Mouse (Mus musculus) midbrain, postnatal 0 days (tissue): Measurements from ENCODE around the gene Ap3b1. TPM values are rescaled to one million over a fixed set of nuclear protein-coding genes. Genes with fewer than 3 reads are reported as not detected.
A peak's percentile ranks its signal among the peaks of the same experiment; 100 is the strongest.

ENCODE experiments used
- ATAC-seq: fragments of 200-750 bp; cut with Nextera tagmentation; 2 replicates; pipeline ENCODE4 v1.8.0; 2017; ENCODE audit warnings: moderate number of reproducible peaks, mild to moderate bottlenecking, moderate TSS enrichment, moderate library complexity; ENCODE audit not compliant: low FRiP score
- DNase-seq: peaks from one replicate; pipeline ENCODE4 v3.0.0-alpha.2; 2015; ENCODE audit warnings: low spot score
- H3K27ac ChIP-seq: fragments of 300-500 bp; sonication (generic); 2 replicates; pipeline ENCODE4 v1.5.1; 2014; ENCODE audit warnings: low read depth, mild to moderate bottlenecking, low read length, mixed read lengths
- H3K27me3 ChIP-seq: fragments of 300-500 bp; sonication (generic); 2 replicates; pipeline ENCODE4 v1.6.1; 2014; ENCODE audit warnings: low read length, control low read depth, mixed read lengths; ENCODE audit not compliant: insufficient read depth
- H3K36me3 ChIP-seq: fragments of 300-500 bp; sonication (generic); 2 replicates; pipeline ENCODE4 v1.6.1; 2014; ENCODE audit warnings: low read length, control low read depth, mixed read lengths; ENCODE audit not compliant: insufficient read depth
- H3K4me1 ChIP-seq: fragments of 300-500 bp; sonication (generic); 2 replicates; pipeline ENCODE4 v1.6.1; 2014; ENCODE audit warnings: mild to moderate bottlenecking, control low read depth, antibody characterized with exemption, low read length, mixed read lengths; ENCODE audit not compliant: insufficient read depth
- H3K4me2 ChIP-seq: fragments of 300-500 bp; sonication (generic); 2 replicates; pipeline ENCODE4 v1.6.1; 2014; ENCODE audit warnings: low read depth, mild to moderate bottlenecking, low read length, mixed read lengths; ENCODE audit not compliant: poor library complexity, severe bottlenecking
- H3K4me3 ChIP-seq: fragments of 300-500 bp; sonication (generic); 2 replicates; pipeline ENCODE4 v1.5.1; 2014; ENCODE audit warnings: low read depth, mild to moderate bottlenecking, low read length, moderate library complexity
- H3K9ac ChIP-seq: fragments of 300-500 bp; sonication (generic); replicated peaks from 2 replicates; pipeline ENCODE4 v1.6.1; 2014; ENCODE audit warnings: mild to moderate bottlenecking, low read length, moderate library complexity, mixed read lengths; ENCODE audit not compliant: poor library complexity, severe bottlenecking
- H3K9me3 ChIP-seq: fragments of 300-500 bp; sonication (generic); 2 replicates; pipeline ENCODE4 v1.6.1; 2016; ENCODE audit warnings: low read length, control low read depth
- CTCF ChIP-seq: IDR thresholded peaks from 2 replicates; pipeline ENCODE4 v1.5.1; 2016; ENCODE audit warnings: antibody characterized with exemption, mild to moderate bottlenecking
- WGBS: fragments of 180-500 bp; shearing (Covaris S2); extraction: QIAGEN DNeasy Blood & Tissue Kit; methylation state at CpG from one replicate; pipeline ENCODE4 v1.1.7; 2014; 5-methylcytosine and 5-hydroxymethylcytosine counted together
- polyA plus RNA-seq: library from polyadenylated mRNA; unstranded; fragments of >200 nt; fragmentation: Nextera tagmentation; extraction: Ambion mirVana; gene quantifications from 2 replicates; pipeline ENCODE4 v1.2.1, GENCODE M21; 2015
- total RNA-seq: library from RNA; depleted of rRNA; stranded (reverse); fragments of >200 nt; gene quantifications from 2 replicates; pipeline ENCODE4 v1.2.3, GENCODE M21; 2014

The Ap3b1 gene
- total and polyA plus RNA-seq, 2 experiments from 2014 or later: 21.1 to 21.5 TPM

DNA sequence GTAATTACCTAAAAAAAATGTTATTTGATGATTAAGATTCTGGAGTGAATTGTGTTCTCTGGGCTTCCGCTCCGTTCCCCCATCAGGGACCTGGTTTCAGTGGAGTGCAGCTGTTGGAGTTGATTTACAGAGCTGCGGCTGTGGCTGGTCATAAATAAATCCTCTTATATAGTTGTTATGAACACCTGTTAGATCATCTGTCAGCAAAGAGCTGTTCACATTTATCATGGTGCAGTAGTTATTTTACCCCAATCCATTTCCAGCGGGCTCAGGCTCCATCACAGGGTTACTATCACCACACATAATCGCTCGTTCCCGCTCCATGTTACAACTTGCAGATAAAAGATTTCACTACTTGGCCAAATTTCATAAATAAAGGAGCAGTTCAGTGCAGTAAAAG, 215.1 kb downstream of the Ap3b1 start:
- no peak overlapping the region for H3K9ac ChIP-seq
- no peak overlapping the region for H3K27ac ChIP-seq
- DNase-seq: no peak
- 87% methylated on average over 7 of the region's 7 CpGs for WGBS
- H3K4me2 ChIP-seq: no peak overlapping the region
- no peak overlapping the region for H3K4me3 ChIP-seq
- H3K27me3 ChIP-seq: 0 out of 2 replicates have a peak, but pooled peaks cover 4% of the 10 kb centered on the region
- H3K36me3 ChIP-seq: no peaks in the 10 kb centered on the region
- no peak for ATAC-seq
- no peaks in the 10 kb centered on the region for H3K9me3 ChIP-seq
- peaks cover 12% of the 10 kb centered on the region; the same call in 1 of the 2 replicates for H3K4me1 ChIP-seq
- no peak for TF ChIP-seq CTCF

DNA sequence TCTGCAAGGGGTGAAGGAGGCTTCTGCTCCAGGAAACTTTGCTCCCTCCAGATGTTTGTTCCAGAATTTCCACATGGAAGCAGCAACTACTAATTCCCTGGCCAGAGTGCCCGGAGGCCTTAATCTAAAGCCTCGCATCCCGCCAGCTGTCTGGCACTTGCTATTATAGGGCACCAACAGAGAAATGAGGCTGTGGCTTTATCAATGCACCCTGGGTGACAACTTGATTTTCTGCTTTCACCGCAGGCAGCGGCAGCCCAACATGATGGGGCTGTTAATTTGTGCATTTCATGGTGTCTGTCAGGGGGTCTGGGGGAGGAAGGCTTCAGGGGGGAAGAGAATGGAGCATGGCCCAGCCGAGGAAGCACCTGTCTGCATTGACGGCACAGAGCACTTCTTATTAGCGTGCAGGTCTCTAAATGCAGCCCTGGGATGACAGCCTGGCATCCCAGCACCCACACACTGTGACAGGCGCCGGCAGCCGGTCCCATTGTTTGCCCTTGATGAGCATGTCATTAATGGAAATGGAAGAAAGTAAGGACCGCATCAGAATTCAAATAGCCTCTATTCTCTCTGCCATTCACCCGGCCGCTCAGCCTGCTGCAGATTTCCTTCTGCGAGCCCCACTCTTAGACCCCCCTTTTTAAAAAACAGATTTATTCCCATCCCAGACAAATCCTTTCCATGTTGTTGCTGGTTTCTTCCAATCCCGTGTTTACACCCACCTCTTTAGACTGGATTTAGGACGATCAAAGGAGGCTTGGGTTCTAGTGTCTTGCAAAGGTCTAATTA, 217.0 kb downstream of the Ap3b1 start:
- Histone ChIP-seq H3K9ac (no peak overlapping the region), H3K4me2 (peak overlapping the region; percentile 35; the same call in 1 of the 2 replicates), H3K27me3 (peaks cover 11% of the 10 kb centered on the region; the same call in 1 of the 2 replicates), H3K4me3 (no peak overlapping the region), H3K27ac (no peak overlapping the region), H3K4me1 (peaks cover 12% of the 10 kb centered on the region; the same call in 1 of the 2 replicates), H3K9me3 (no peaks in the 10 kb centered on the region), H3K36me3 (no peaks in the 10 kb centered on the region)
- 13% methylated on average over 17 of the region's 17 CpGs for WGBS
- DNase-seq (no peak), ATAC-seq (peak; percentile 55)
- no peak for TF ChIP-seq CTCF

DNA sequence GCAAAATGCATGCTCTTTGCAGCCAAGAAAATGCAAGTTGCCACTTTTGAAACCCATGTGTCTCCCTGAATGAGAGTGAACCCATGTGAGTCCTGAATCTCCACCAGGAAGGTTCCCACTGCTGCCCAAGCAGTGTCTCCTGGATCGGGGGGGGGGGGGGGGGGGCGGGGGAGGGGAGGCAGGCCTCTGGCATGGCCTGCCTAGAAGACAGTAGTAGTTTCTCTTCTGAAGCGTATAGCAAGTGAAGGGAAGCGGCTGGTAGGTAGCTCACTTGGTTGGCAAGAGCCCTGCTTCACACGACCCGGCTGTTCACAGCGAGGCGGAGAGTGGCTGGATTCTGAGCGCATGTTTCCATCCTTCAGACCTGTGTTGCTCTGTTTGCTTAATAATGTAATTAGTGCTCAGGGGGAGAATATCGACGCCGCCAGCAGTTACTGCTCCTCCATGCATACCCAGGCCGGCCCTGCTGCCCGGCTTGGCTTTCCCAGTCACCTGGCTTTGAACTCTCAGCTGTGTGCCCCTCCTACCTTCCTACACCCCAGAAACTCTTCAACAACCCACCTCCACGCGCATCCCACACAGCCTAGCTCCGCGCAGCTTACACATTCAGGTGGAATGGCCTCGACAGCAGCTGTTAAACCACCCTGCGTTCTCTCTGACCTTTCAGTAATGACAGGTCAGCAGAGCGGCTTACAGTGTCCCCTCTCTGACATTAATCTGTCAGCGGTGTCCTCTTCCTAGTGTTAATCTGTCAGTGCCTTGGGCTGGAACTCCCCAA, 217.8 kb downstream of the Ap3b1 start:
- H3K4me2 ChIP-seq: 0 out of 2 replicates have a peak overlapping the region, but pooled peaks have one; percentile 35
- no peak for TF ChIP-seq CTCF
- no peak overlapping the region for H3K27ac ChIP-seq
- DNase-seq (no peak), ATAC-seq (no peak)
- WGBS: 25% methylated on average over 20 of the region's 22 CpGs
- no peak overlapping the region for H3K9ac ChIP-seq
- H3K27me3 ChIP-seq: peaks cover 11% of the 10 kb centered on the region; the same call in 1 of the 2 replicates
- H3K9me3 ChIP-seq: no peaks in the 10 kb centered on the region
- no peaks in the 10 kb centered on the region for H3K36me3 ChIP-seq
- peaks cover 12% of the 10 kb centered on the region; the same call in 1 of the 2 replicates for H3K4me1 ChIP-seq
- no peak overlapping the region for H3K4me3 ChIP-seq

- no peaks in the 10 kb centered on the region for H3K36me3 ChIP-seq
- ATAC-seq (no peak), DNase-seq (no peak)
- no peak for TF ChIP-seq CTCF
- H3K27me3 ChIP-seq: peaks cover 8% of the 10 kb centered on the region; the same call in 1 of the 2 replicates
- H3K4me1 ChIP-seq: peaks cover 12% of the 10 kb centered on the region; the same call in 1 of the 2 replicates
- H3K27ac ChIP-seq: no peak overlapping the region
- no peak overlapping the region for H3K4me2 ChIP-seq
- no peaks in the 10 kb centered on the region for H3K9me3 ChIP-seq
- H3K9ac ChIP-seq: no peak overlapping the region
- 52% methylated on average over 2 of the region's 2 CpGs for WGBS
- no peak overlapping the region for H3K4me3 ChIP-seq
Observed at GRCm38 (mm10) chr13:94577177-94577540, 218.4 kb downstream of the Ap3b1 start.

DNA sequence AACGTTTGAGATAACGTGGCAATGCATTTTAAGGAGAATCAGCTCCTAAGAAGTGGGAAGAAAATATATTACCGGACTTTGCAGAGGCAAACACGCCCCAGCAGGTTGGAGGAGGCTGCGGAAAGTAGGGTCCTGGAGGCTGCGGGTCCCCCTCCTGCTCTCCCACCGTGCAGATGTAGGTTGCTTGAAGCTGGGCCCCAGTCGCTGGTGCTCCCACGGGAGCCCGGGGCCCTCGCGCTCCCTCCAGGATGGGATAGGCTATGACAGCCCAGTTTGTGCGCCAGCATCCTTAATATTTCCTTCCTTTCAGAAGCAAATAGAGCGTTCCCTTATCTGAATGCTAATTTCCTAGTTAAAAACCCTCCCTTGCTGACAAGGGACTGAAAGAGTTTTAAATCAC, 236.5 kb downstream of the Ap3b1 start:
- no peak for TF ChIP-seq CTCF
- H3K27ac ChIP-seq: no peak overlapping the region
- no peaks in the 10 kb centered on the region for H3K36me3 ChIP-seq
- H3K4me1 ChIP-seq: peaks cover 4% of the 10 kb centered on the region; the same call in 1 of the 2 replicates
- peaks cover 59% of the 10 kb centered on the region for H3K27me3 ChIP-seq
- peak overlapping the region; percentile 48 for H3K4me2 ChIP-seq
- 4% methylated on average over 14 of the region's 14 CpGs for WGBS
- DNase-seq (no peak), ATAC-seq (no peak)
- no peaks in the 10 kb centered on the region for H3K9me3 ChIP-seq
- H3K9ac ChIP-seq: no peak overlapping the region
- no peak overlapping the region for H3K4me3 ChIP-seq
